Mouse (Mus musculus) heart, embryonic 10.5 days (tissue): ENCODE data around the gene Gm45753. TPM values are rescaled to one million over a fixed set of nuclear protein-coding genes. Genes with fewer than 3 reads are reported as not detected.

Source experiments
- DNase-seq: peaks from one replicate; pipeline ENCODE4 v3.0.0-alpha.2; 2017; ENCODE audit warnings: low spot score
- H3K27ac ChIP-seq: fragments of 300-500 bp; sonication (generic); 2 replicates; pipeline ENCODE4 v1.5.1; 2016; ENCODE audit warnings: mild to moderate bottlenecking
- H3K27me3 ChIP-seq: fragments of 300-500 bp; sonication (generic); 2 replicates; pipeline ENCODE4 v1.6.1; 2016; ENCODE audit warnings: mild to moderate bottlenecking; ENCODE audit not compliant: poor library complexity, insufficient read depth, severe bottlenecking
- H3K36me3 ChIP-seq: fragments of 300-500 bp; sonication (generic); 2 replicates; pipeline ENCODE4 v1.6.1; 2016; ENCODE audit warnings: mild to moderate bottlenecking, moderate library complexity
- H3K4me1 ChIP-seq: fragments of 300-500 bp; sonication (generic); 2 replicates; pipeline ENCODE4 v1.6.1; 2016; ENCODE audit warnings: mild to moderate bottlenecking
- H3K4me3 ChIP-seq: fragments of 300-500 bp; sonication (generic); 2 replicates; pipeline ENCODE4 v1.5.1; 2016; ENCODE audit warnings: mild to moderate bottlenecking, moderate library complexity
- H3K9me3 ChIP-seq: fragments of 300-500 bp; sonication (generic); 2 replicates; pipeline ENCODE4 v1.6.1; 2016; ENCODE audit warnings: mild to moderate bottlenecking, moderate library complexity
- WGBS: fragments of 180-500 bp; shearing (Covaris S2); methylation state at CpG from one replicate; pipeline ENCODE4 v1.1.7; 2016; 5-methylcytosine and 5-hydroxymethylcytosine counted together
- polyA plus RNA-seq: library from polyadenylated mRNA; unstranded; fragments of >200 nt; fragmentation: Nextera tagmentation; extraction: Ambion mirVana; gene quantifications from 2 replicates; pipeline ENCODE4 v1.2.1, GENCODE M21; 2016

The Gm45753 gene
- polyA plus RNA-seq, 1 experiment from 2014 or later, result not detected

DNA sequence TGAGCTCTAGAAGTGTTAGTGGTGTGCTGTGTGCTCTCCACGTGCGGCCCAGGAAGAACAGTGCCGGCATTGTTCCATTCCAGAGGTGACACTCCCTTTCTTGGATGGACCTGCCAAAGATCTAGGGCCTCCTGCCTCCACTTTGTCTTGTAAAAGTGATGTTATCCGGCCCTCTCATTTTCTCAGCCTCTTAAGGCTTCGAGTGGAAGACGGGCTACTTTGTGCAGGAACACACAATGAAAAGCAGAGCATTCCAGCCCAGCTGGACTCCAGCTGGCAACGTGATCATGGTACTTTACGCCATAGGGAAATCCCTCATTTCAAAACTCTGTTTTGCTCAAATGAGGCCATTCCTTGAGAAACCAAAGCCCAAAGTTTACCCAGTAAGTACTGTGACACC, 41.3 kb downstream of the Gm45753 start:
- Histone ChIP-seq H3K4me1 (no peaks in the 10 kb centered on the region), H3K27me3 (no peaks in the 10 kb centered on the region), H3K36me3 (no peaks in the 10 kb centered on the region), H3K4me3 (no peak overlapping the region), H3K27ac (no peak overlapping the region), H3K9me3 (no peaks in the 10 kb centered on the region)
- 69% methylated on average over 8 of the region's 8 CpGs for WGBS
- DNase-seq, result no peak

GRCm38 (mm10) chr8:45264918-45265317, 43.3 kb downstream of the Gm45753 start:
- Histone ChIP-seq H3K4me3 (no peak overlapping the region), H3K27me3 (no peaks in the 10 kb centered on the region), H3K4me1 (no peaks in the 10 kb centered on the region), H3K9me3 (no peaks in the 10 kb centered on the region), H3K27ac (no peak overlapping the region), H3K36me3 (no peaks in the 10 kb centered on the region)
- 72% methylated on average over 4 of the region's 4 CpGs for WGBS
- DNase-seq, result no peak

DNA sequence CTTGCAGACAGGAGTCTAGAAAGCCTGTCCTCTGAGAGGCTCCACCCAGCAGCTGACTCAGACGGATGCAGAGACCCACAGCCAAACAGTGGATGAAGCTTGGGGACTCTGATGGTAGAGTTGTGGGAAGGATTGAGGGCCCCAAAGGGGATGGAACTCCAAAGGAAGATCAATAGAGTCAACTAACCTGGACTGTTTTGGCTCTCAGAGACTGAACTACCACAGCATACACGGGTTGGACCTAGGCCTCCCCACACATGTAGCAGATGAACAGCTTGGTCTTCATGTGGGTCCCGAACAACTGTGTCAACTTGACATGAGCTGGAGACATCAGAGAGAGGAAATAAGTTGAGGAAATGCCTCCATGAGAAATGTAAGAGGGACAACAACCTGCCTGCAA, 45.4 kb downstream of the Gm45753 start:
- no peak for DNase-seq
- Histone ChIP-seq H3K27me3 (no peaks in the 10 kb centered on the region), H3K27ac (no peak overlapping the region), H3K4me1 (no peaks in the 10 kb centered on the region), H3K4me3 (no peak overlapping the region), H3K36me3 (no peaks in the 10 kb centered on the region), H3K9me3 (no peaks in the 10 kb centered on the region)
- WGBS, result 79% methylated on average over 3 of the region's 3 CpGs

GRCm38 (mm10) chr8:45261920-45262319, 46.3 kb downstream of the Gm45753 start, which contains the start of gene F11:
Gene F11, minus strand, starts transcription at chr8:45262031.
- H3K27me3 ChIP-seq, result no peaks in the 10 kb centered on the region
- 70% methylated on average over 10 of the region's 10 CpGs for WGBS
- H3K4me1 ChIP-seq, result no peaks in the 10 kb centered on the region
- H3K9me3 ChIP-seq, result no peaks in the 10 kb centered on the region
- H3K36me3 ChIP-seq, result no peaks in the 10 kb centered on the region
- H3K27ac ChIP-seq, result no peak within 1 kb of the TSS
- DNase-seq, result no peak
- no peak within 1 kb of the TSS for H3K4me3 ChIP-seq

DNA sequence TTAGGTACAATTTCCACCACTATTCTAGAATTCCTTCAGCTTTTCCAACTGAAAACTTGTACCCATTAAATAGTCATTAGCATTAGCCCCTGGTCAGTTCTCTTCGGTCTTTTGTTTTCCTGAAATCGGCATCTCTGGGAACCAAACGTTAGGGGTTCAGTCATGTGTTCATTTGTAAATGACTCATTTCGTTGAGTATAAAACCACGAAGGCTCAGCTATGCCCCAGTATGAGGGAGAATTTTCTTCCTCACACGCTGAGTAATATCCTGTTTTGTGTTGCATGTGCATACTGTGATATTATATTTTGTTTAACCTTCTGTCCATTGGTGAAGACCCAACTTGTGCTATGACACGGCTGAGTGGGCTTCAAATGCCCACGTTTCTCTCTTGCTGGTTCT, 49.8 kb downstream of the Gm45753 start:
- no peak for DNase-seq
- Histone ChIP-seq H3K9me3 (no peaks in the 10 kb centered on the region), H3K4me1 (no peaks in the 10 kb centered on the region), H3K36me3 (no peaks in the 10 kb centered on the region), H3K27ac (no peak overlapping the region), H3K27me3 (no peaks in the 10 kb centered on the region), H3K4me3 (no peak overlapping the region)
- 85% methylated on average over 8 of the region's 8 CpGs for WGBS

DNA sequence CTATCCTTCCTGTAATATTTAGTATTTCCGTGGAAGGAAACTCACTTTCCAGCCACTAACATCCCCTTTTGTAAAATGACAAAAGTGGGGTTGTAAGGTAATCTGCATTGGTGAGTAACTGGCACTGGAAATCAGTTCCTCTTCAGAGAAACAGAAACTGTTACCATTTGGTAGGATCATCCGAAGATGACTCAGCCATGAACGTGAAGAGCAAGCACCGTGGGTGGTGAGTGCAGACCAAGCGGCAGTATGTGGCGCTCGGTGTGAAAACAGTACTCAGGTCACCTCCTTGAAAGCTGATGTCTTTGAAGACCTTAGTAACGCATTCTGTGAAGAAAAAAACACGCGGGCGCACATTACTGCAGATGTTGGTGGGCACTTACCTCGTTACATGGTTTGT, 53.2 kb downstream of the Gm45753 start:
- Histone ChIP-seq H3K27me3 (no peaks in the 10 kb centered on the region), H3K36me3 (no peaks in the 10 kb centered on the region), H3K27ac (no peak overlapping the region), H3K9me3 (no peaks in the 10 kb centered on the region), H3K4me1 (no peaks in the 10 kb centered on the region), H3K4me3 (no peak overlapping the region)
- WGBS, result 82% methylated on average over 12 of the region's 12 CpGs
- DNase-seq, result no peak

- Histone ChIP-seq H3K27ac (no peak overlapping the region), H3K4me1 (no peaks in the 10 kb centered on the region), H3K4me3 (no peak overlapping the region), H3K27me3 (no peaks in the 10 kb centered on the region), H3K9me3 (no peaks in the 10 kb centered on the region), H3K36me3 (no peaks in the 10 kb centered on the region)
- 75% methylated on average over 8 of the region's 8 CpGs for WGBS
- no peak for DNase-seq
These were observed 53.9 kb downstream of the Gm45753 start for GRCm38 (mm10) chr8:45254194-45254842.

GRCm38 (mm10) chr8:45253586-45253985, 54.7 kb downstream of the Gm45753 start:
- Histone ChIP-seq H3K4me3 (no peak overlapping the region), H3K27me3 (no peaks in the 10 kb centered on the region), H3K4me1 (no peaks in the 10 kb centered on the region), H3K9me3 (no peaks in the 10 kb centered on the region), H3K36me3 (no peaks in the 10 kb centered on the region), H3K27ac (no peak overlapping the region)
- 89% methylated on average over 1 of the region's 1 CpGs for WGBS
- DNase-seq, result no peak

DNA sequence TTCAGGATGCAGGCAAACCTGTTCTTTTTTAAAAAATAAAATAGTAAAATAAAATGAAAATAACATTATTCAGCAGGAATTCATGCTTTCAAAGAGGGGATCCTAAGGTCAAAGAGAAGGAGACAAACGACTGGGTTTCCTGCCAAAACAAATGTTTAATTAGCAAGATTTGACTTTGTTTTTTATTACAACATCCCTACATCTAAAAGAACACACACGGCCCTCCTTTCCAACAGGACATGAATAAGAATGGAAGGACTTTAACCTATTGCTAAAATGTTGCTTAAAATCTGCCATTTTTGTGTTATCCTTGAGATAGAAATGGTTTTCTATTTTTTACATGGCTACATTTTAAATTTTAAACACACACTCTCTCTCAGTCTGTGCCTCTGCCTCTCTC, 55.2 kb downstream of the Gm45753 start:
- no peaks in the 10 kb centered on the region for H3K9me3 ChIP-seq
- no peak overlapping the region for H3K27ac ChIP-seq
- no peaks in the 10 kb centered on the region for H3K27me3 ChIP-seq
- no peaks in the 10 kb centered on the region for H3K36me3 ChIP-seq
- WGBS, result 60% methylated on average over 2 of the region's 2 CpGs
- no peaks in the 10 kb centered on the region for H3K4me1 ChIP-seq
- H3K4me3 ChIP-seq, result no peak overlapping the region
- DNase-seq, result no peak

DNA sequence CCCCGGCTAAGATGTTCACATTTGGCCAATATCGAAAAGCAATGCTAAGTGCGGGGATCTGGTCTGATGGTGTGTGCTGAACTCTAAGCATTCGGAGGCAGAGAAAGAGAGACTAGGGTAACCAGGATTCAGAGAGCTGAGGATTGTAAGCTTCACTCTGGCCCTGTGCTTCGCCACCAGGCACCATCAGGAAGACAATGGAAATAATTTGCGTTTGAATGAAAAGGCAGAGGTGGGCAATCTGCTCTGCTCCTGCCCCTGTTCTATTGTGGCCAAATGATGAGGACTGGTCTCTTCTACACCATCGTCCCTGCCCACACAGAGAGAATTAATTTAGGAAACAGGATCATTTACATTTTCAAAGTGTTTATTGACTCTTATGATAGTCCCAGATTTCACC, 62.0 kb downstream of the Gm45753 start:
- H3K27me3 ChIP-seq, result no peaks in the 10 kb centered on the region
- DNase-seq, result no peak
- no peak overlapping the region for H3K4me3 ChIP-seq
- H3K9me3 ChIP-seq, result no peaks in the 10 kb centered on the region
- 64% methylated on average over 7 of the region's 7 CpGs for WGBS
- H3K36me3 ChIP-seq, result no peaks in the 10 kb centered on the region
- no peak overlapping the region for H3K27ac ChIP-seq
- H3K4me1 ChIP-seq, result no peaks in the 10 kb centered on the region

- Histone ChIP-seq H3K27ac (no peak overlapping the region), H3K36me3 (no peaks in the 10 kb centered on the region), H3K27me3 (peaks cover 8% of the 10 kb centered on the region; the same call in 1 of the 2 replicates), H3K4me3 (no peak overlapping the region), H3K9me3 (no peaks in the 10 kb centered on the region), H3K4me1 (peaks cover 5% of the 10 kb centered on the region; the same call in 1 of the 2 replicates)
- no peak for DNase-seq
- 82% methylated on average over 8 of the region's 8 CpGs for WGBS
These were observed 68.9 kb downstream of the Gm45753 start for GRCm38 (mm10) chr8:45239363-45239762.

GRCm38 (mm10) chr8:45238282-45238681, 70.0 kb downstream of the Gm45753 start:
- no peak for DNase-seq
- H3K27me3 ChIP-seq, result peaks cover 8% of the 10 kb centered on the region; the same call in 1 of the 2 replicates
- H3K27ac ChIP-seq, result no peak overlapping the region
- WGBS, result 26% methylated on average over 3 of the region's 3 CpGs
- no peaks in the 10 kb centered on the region for H3K9me3 ChIP-seq
- no peaks in the 10 kb centered on the region for H3K36me3 ChIP-seq
- no peak overlapping the region for H3K4me3 ChIP-seq
- peaks cover 5% of the 10 kb centered on the region; the same call in 1 of the 2 replicates for H3K4me1 ChIP-seq

DNA sequence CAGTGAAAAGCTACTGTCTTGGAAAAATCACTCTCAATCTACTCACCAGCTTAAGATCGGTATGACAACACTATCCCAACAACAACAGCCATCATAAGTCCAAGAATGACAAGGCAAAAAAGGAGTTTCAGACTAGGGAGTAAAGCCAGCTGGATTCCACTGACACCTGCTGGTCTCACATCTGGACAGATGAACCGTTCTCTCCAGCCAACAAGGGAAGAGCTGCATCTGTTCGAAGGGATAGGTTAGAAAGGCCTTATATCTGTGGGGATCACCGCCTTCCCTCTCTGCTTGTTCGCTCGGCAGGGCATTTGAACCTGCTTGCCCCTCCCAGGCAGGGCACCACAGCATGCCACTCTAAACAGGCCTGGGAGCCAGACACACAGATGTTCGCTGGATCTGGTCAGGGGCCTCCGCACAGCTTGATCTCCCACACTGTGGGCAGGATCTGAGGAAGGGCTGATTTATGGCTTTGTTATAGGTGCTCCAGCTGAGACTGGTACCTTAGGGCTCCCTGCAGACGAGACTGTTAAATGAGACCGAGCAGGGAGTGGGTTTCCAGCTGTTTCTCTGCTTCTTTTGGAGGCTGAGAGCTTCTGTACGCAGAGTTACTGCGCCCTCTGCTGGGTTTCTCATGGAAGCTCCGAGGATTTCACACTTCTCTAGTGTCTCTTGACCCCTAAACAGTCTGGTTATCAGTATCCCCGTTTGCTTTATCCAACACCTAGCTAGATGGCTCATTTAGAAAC, 71.9 kb downstream of the Gm45753 start:
- Histone ChIP-seq H3K4me1 (peaks cover 5% of the 10 kb centered on the region; the same call in 1 of the 2 replicates), H3K9me3 (no peaks in the 10 kb centered on the region), H3K27me3 (peaks cover 8% of the 10 kb centered on the region; the same call in 1 of the 2 replicates), H3K4me3 (peak overlapping the region; percentile 35; the same call in 1 of the 2 replicates), H3K27ac (no peak overlapping the region), H3K36me3 (no peaks in the 10 kb centered on the region)
- WGBS, result 29% methylated on average over 14 of the region's 14 CpGs
- DNase-seq, result no peak
